Mouse (Mus musculus) adrenal gland, adult 8-10 months (tissue): ENCODE data around the gene Lipc. TPM values are rescaled to one million over a fixed set of nuclear protein-coding genes. Genes with fewer than 3 reads are reported as not detected.
A peak's percentile ranks its signal among the peaks of the same experiment; 100 is the strongest.

Experiments used
- DNase-seq: peaks from one replicate; pipeline ENCODE4 v3.0.0; 2022
- total RNA-seq, 4 experiments: library from RNA; stranded (reverse); gene quantifications; 2 replicates each; pipeline ENCODE4 v1.2.4; 2022

The Lipc gene
- total RNA-seq, 4 experiments from 2014 or later, result 0.13 TPM; not detected in 3

GRCm38 (mm10) chr9:70914659-70915355, 37.2 kb downstream of the Lipc start:
- DNase-seq, result no peak

GRCm38 (mm10) chr9:70911163-70911562, 40.9 kb downstream of the Lipc start:
- DNase-seq, result no peak

- DNase-seq, result no peak
These were observed 41.7 kb downstream of the Lipc start for GRCm38 (mm10) chr9:70910351-70910750.

- DNase-seq, result no peak
These were observed 49.0 kb downstream of the Lipc start for GRCm38 (mm10) chr9:70902821-70903730.

GRCm38 (mm10) chr9:70894201-70894600, 57.8 kb downstream of the Lipc start:
- no peak for DNase-seq

- DNase-seq, result no peak
These were observed 58.5 kb downstream of the Lipc start for GRCm38 (mm10) chr9:70893526-70893925.

- no peak for DNase-seq
These were observed 59.4 kb downstream of the Lipc start for GRCm38 (mm10) chr9:70892627-70893026.

- peak; percentile 33 for DNase-seq
These were observed 60.4 kb downstream of the Lipc start for GRCm38 (mm10) chr9:70891431-70892133.

GRCm38 (mm10) chr9:70890736-70891135, 61.3 kb downstream of the Lipc start:
- no peak for DNase-seq

- peak; percentile 72 for DNase-seq
These were observed 63.1 kb downstream of the Lipc start for GRCm38 (mm10) chr9:70888969-70889368.

GRCm38 (mm10) chr9:70888556-70888955, 63.5 kb downstream of the Lipc start:
- DNase-seq, result no peak

GRCm38 (mm10) chr9:70881982-70882381, 70.0 kb downstream of the Lipc start:
- DNase-seq, result no peak

- no peak for DNase-seq
These were observed 73.2 kb downstream of the Lipc start for GRCm38 (mm10) chr9:70878823-70879222.

- DNase-seq, result no peak
These were observed 73.9 kb downstream of the Lipc start for GRCm38 (mm10) chr9:70878157-70878556.

GRCm38 (mm10) chr9:70875490-70875889, 76.5 kb downstream of the Lipc start:
- no peak for DNase-seq

GRCm38 (mm10) chr9:70875059-70875458, 77.0 kb downstream of the Lipc start:
- no peak for DNase-seq

GRCm38 (mm10) chr9:70872675-70873074, 79.4 kb downstream of the Lipc start:
- DNase-seq, result no peak

- no peak for DNase-seq
These were observed 81.7 kb downstream of the Lipc start for GRCm38 (mm10) chr9:70870326-70870725.

GRCm38 (mm10) chr9:70869169-70869873, 82.7 kb downstream of the Lipc start:
- no peak for DNase-seq

- DNase-seq, result no peak
These were observed 84.6 kb downstream of the Lipc start for GRCm38 (mm10) chr9:70867381-70867780.

- no peak for DNase-seq
These were observed 88.0 kb downstream of the Lipc start for GRCm38 (mm10) chr9:70864039-70864438.

- DNase-seq, result no peak
These were observed 88.7 kb downstream of the Lipc start for GRCm38 (mm10) chr9:70863299-70863698.
